Mouse (Mus musculus): ENCODE results near the gene Rbm25.
"Not testable (repeated sequence)": the region's sequence is repeated elsewhere in the genome, so short reads cannot be mapped to it uniquely, and the experiment has no call there.

Rbm25 gene

DNA sequence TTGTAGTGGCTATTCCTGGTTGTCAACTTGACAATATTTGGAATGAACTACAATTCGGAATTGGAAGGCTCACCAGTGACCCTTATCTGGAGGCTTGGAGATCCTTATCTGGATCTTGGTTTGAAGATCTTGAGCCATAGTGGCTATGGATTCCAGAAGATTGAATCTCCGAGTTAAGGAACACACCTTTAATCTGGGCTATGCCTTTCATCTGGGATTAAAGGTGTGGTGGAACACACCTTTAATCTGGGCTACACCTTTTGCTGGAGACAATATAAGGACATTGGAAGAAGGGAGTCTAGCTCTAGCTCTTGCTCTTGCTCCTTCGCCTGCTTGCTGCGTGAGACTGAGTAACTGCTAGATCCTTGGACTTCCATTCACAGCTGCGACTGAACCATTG lies at the start of gene Rbm25:
Gene Rbm25 (plus strand): TSS at position 301 of the 400 bp plus-strand sequence.
- not testable (repeated sequence) for DNase-seq

DNA sequence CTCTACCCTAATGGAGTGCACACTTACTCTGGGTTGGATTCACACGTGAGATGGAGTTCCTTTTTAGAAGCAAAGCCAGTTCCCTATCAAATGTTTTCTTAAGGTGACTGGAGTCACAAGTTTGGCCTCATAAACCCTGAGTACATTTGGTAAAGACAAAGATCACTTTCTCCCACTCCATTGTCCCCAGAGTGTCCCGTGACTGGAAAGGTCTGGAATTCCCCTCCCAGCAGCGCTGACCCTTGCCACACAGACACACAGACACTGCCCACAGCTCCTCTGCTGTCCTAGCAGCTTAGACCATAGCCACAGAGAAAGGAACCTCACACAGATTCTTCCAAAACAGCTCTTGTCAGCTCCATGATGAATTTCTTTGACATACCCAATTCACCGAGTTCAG lies 48.9 kb upstream of the Rbm25 start:
- no peak for DNase-seq

DNA sequence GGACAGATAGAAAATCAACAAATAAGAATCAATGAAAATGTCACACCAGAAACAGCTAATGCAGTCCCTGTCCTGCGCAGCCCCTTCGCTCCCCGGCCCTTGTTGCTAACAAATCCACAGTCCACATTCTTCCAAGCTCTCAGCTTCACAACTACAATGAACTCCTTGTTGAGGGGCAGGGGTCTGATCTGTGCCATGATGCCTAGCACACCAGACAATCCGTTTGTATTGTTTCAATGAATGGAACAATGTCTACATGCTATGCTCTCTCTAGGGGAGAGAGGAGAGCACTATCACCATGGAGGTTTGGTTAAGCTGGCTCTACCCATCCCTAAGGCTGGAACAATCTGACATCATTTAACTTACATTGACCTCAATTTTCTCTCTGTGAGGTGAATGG lies 48.3 kb upstream of the Rbm25 start:
- no peak for DNase-seq

DNA sequence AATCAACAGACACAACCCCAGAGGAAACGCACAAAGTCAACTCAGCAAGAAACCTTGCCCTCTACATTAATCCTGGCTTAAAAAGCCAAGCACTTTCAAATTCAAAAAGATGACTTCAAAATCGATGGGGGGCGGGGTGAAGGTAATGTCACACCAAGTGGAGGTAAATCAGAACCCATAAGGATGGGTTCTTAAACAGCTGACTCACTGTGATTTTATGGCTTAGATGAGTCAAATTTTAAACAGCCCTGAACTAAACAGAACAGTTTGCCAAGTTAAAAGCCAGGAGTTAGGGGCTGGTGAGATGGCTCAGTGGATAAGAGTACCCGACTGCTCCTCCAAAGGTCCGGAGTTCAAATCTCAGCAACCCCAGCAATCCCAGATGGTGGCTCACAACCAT lies 44.4 kb upstream of the Rbm25 start:
- no peak for DNase-seq

DNA sequence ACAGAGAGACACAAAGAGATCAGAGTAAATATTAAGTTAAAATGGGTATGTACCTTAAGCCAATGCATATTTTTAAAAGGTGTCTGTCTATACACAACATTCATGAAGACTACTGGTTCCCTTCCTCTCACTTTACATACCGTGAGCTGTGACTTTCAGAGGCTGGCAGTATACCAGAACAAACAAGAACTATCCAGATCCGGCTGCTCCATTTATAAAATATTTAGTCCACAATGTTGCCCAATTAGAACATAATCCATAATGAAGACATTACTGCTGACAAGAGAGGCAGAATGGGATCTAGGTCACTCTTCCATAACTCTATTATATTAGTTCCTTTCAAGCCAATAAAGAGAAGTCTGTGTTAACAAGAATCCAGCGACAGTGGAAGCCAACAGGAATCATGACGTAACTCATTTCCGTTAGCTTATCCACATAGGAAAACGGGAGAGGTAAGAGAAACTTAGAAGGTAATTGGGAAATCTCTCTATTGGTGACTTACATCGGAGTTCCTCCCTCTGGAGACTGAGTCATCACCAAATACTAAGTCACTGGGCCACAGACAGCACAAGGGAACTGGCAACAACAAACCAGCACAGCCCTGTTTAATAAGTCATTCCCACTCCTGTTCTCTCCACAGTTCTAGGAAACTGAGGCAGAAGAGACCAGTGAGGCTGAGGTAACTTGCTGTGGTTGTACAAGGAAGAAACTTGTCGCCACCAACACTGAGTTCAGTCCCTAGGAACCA lies 39.1 kb upstream of the Rbm25 start:
- DNase-seq, result no peak

DNA sequence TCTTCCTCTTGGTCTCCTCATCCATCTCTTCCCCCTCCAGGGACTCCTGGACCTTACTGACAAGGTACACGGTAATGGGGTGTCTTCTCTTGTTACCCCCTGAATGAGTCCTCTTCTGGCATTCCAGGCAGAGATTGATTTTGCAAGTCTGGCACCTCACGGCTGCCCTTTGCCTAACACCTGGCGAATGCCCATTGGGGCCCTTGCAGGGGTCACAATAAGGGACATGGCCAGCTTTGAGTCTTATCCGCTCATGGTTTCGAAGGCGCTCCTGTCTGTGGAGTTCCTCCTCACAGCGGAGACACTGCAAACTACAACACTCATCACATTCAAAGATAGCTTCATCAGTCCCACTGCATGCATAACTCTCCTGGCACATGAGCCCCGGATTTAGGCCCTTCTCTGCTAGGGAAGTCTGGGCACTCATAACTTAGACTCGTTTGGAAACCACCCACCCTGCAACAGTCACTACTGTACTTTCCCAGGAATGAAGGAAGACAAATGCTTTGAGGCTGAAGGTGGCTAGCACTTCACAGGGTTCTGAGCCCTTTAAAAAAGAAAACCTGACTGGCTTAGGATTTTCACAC lies 36.5 kb upstream of the Rbm25 start:
- no peak for DNase-seq

DNA sequence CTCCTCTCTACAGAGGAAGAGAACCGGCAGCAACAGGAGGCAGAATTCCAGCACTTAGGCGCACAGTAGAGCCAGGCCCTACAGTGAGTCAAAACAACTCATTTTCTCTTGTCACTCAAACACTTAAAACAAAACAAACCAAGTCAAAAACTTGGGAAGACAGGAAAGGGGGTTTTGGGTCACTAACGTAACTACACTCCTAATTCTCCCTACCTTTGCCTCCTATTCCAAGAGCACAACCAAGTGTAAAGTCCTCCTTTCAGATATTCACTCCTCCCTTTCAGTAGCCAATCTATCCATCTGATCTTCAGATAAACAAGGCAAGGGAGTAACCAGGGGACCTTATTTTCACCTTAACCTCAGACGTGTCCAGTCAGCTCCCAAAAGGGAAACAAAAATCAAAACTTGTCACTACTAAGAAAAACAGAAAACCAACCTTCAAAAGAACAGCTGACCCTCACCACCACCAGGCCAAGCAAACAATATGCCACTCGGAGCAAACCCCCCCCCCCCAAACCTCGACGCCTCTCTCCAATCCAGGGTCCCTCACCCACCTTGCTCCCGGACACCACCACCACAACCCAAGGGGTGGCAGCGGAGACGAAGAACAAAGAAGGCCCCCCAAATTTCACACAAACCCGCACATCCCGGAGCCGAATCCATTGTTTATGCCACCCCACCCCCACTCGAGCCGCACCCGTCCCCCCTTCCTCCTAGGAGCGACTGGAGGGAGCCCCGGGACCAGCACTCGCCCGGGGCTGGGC lies 34.7 kb upstream of the Rbm25 start:
- DNase-seq, result no peak

DNA sequence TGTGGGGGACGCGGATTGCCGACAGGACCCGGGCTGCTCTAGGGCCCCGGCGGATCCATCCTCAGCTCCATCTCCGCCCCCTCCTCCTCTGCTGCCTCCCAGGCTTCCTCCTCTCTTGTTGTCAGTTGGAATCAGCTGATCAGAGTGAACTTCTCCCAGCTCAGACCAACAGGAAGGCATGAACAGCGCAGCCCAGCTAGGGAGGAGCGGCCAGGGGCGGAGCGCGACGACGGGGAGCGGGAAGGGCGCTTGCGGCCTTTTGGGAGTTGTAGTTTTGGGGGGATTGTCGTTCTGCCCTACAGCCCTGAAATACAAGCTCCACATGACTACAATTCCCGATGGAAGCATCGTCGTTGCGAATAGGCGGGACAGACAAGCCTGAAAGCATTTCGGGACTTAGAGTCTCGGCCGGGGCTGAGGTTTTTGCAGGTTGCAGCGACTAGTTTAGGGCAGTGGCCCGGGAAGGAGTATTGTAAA lies 34.0 kb upstream of the Rbm25 start, which contains the start of gene Zfyve1:
Gene Zfyve1 (minus strand): TSS at position 198 of the 477 bp plus-strand sequence.
- peak; percentile 94 for DNase-seq

DNA sequence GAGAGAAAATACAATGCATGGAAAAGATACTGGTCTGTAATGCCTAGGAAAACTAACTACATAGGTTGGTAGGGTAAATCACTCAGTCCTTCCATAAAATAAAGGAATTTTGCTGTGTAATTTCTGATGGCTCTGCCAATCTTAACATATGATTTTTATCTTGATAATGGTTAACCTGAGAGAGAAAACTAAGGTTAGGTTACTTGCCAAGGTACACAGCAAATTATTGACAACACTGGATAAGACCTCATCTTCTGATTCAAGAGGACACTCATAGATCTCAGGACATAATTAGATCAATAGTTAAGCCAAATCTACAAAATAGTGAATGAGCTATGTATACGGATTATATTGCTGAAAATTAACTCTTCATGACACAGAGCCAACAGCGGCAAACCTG lies 33.2 kb upstream of the Rbm25 start:
- no peak for DNase-seq

DNA sequence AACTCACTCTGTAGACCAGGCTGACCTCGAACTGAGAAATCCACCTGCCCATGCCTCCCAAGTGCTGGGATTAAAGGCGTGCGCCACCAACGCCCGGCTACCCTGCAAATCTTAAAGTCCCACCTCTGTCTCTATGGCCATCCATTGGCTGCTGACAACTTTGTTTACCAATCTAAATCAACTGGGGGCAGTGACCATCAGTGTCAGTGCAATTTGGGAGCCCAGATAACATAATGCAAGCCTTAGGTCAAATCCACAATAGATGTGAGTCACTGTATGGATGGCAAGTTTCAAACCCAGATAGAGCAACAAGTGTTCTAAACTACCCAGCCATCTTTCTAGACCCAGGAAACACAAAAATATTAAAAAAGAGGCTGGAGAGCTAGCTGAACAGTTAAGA lies 28.8 kb upstream of the Rbm25 start:
- no peak for DNase-seq

DNA sequence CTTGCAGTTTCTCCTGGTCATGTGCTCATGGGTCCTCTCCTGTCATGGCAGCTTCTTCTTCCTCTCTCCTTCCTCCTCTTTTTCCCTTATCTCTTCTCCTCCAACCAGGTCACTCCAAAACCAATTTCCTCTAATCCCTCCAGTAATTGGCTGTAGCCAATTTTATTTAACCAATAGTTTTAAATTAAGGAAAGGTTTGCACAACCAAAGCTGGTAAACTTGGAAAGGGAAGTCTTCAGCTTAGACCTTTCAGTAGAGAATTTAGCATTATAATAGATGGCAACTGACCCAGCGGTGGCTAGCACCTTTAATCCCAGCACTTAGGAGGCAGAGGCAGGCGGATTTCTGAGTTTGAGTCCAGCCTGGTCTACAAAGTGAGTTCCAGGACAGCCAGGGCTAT lies 24.6 kb upstream of the Rbm25 start:
- DNase-seq, result not testable (repeated sequence)

DNA sequence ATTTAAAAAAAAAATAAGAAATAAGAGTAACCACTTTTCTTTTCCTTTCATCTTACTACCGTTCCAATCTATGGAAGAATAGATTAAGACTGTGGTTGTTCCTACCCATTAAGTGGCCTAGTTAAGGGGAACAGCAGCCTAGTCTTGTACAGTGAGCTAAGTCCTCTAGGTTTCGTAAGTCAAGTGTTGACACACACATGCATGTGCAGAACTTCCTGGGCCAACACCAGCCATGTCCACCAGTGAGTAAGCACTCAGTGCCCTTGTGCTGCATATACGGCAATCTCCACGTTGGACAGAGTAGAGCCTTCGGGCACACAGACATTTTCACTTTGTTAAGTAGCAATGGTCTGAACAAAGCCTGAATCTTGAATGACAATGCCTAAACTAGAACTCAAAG lies 13.8 kb upstream of the Rbm25 start:
- DNase-seq, result no peak

DNA sequence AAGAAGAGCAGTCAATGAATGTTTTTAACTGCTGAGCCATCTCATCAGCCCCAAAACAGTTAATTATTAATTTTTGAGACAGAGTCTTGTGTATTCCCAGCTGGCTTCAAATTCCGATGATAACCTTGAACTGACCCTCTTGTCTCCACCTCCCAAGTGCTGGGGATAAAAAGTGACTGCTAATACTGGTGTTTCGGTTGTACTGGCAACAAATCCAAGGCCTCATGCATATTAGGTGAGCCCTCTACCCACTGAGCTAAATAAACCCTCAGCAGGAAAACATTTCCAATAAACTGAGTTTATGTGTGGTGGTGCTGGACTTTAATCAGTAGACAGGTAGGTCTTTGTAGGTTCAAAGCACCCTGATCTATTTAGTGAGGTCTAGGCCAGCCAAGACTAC lies 12.1 kb upstream of the Rbm25 start:
- DNase-seq, result no peak

DNA sequence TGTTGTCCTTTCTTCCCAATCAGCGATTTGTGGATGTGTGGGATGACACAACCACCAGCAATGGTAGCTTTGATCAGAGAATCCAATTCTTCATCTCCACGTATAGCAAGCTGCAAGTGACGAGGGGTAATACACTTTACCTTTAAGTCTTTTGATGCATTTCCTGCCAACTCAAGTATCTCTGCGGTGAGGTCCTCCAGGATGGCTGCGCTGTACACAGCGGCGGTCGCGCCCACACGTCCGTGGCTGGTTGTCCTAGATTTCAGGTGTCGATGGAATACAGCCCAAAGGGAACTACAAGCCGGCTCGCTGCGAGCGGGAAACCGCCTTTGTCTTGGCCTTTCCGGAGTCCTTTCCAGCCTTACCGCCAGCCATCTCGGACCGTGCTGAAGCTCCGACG lies 10.3 kb upstream of the Rbm25 start:
- not testable (repeated sequence) for DNase-seq

DNA sequence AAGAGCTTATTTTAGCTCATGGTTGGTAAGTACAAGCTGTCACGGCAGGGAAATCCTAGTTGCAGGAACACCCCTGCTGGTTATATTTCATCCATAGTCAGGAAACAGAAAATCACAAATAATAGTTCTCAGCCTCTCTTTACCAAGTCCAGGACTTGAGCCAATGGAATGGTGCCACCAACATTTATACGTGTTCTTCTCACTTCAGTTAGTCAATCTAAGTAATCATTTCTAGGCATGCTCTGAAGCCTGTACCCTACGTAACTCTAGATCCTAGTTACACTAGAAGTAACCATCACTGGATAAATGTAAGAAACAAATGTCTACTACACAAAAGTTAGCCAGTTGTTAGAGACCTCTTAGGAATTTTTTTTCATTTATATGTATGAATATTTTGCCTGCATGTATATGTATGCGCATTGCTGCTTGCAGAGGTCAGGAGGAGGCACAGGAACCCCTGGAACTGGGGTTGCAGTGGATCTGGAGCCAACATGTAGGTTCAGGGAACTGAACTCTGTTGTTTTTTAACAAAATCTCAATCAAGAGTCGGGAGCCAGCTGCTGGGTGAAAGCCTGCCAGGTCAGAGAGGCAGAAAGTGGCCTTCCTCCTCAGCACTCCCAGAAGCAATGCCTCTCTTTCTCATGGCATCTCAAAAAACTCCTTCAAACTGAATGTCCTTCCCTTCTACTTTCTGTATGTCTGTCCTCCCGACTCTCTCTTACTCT lies 8.8 kb upstream of the Rbm25 start:
- DNase-seq, result no peak

DNA sequence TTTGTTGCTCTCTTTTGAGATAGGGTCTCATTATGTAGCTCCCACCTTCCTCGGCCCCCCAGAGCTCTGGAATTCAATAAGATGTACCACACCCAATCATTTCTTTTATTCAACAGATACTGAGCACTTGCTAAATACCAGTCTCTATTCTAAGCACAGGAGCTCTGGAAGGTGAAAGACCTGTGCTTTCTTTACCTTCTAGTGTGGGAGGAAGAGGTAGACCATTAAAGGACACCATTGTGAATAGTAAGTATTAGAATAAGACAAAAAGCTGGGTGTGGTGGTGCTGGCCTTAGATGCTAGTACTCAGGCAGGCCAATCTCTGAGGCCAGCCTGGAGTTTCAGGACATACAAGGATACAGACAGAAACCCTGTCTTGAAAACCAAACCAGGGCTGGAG lies 6.7 kb upstream of the Rbm25 start:
- DNase-seq, result no peak

DNA sequence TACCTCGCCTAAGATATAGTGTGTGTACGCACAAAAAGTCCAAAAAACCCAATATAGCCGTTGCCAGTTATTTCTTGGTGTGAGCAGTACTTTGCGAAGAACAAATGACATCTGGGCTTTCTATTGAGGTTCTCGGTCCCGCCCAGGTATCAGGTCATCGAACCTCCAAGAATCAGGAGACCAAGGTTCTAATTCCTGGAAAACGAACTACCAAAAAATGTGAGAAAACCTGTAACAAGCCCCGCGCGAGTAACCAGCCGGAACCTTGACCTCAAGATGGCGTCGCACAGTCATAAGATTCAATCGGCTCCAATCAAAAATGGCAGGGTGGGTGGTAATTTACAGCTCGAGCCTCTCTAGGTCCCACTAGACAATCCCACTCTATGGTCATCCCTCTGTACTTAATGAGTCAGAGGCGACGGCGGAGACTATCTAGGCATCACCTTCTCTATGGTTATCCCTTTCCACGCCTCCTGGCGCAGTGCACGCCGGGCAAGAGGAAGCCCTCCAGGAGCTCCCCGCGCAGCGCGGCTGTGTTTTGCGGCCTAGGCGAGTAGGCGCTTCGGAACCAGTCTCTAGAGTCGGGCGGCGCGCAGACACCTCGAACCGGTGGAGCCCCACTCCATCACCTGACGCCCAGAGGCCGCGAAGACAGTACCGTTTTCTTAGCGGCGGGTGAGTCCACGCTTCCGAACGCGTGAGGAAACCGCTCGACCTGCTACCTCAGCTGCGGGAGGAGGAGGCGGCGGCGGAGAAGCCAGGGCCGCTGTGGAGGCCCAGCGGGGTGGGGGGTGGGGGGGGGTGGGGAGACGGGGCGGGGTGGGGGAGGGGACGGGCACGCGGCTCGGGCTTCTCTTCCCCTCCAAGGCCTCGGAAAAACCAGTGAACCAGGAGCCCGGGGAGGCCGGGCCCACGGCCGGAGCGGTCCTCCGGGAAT lies 975 bp downstream of the Rbm25 start:
- DNase-seq, result peak; percentile 96

DNA sequence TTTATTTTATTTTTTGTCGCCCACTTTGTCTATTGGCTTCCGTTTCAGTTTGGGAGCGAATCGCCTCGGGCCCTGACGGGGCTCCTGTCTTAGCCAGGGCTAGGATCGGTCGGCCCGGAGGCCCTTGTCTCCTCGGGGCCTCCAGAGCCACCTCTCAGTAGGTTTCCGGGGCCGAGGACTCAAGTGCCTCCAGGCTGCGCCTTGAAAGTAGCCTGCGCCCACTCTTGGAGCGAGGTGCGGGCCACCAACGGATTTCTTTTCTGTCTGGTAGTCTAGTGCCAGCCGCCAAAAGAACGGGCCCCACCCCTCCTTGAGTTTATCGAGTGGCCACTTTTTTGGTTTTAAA lies 1.6 kb downstream of the Rbm25 start:
- DNase-seq, result peak; percentile 62

DNA sequence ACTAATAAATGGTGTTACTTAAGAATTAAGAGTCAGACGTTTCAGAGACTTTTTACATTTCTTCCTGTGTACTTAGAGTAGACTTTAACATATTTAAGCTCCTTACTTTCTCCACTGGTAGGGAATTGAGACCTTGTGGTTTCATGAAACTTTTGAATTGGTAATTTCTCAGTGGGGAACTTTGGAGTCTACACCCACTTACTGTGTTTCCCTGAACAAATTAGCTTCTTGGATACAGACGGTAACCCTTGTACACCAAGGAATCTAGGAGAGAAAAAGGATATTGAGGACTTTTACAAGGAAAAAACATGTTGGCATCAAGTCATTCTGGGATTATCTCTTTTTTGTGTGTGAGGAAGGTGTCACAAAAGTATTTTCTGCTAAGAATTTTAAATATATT lies 2.8 kb downstream of the Rbm25 start:
- DNase-seq, result no peak

DNA sequence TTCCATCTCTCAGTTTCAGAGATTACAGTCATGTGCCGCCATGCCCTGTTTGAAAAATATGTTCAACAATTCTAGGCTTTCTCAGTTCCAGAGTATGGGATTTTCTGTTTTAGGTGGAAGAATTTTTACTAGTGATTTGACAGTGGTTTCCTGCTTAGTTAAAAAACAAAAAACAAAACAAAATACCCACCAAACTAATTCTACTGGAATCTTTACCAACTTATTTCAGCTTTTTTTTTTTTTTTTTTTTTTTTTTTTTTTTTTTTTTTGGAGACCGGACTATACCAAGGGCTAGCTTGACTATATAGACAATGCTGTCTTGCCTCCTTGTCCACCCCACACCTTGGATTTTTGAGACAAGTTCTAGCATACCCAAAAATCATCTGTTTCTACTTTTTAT lies 10.2 kb downstream of the Rbm25 start:
- DNase-seq, result no peak

DNA sequence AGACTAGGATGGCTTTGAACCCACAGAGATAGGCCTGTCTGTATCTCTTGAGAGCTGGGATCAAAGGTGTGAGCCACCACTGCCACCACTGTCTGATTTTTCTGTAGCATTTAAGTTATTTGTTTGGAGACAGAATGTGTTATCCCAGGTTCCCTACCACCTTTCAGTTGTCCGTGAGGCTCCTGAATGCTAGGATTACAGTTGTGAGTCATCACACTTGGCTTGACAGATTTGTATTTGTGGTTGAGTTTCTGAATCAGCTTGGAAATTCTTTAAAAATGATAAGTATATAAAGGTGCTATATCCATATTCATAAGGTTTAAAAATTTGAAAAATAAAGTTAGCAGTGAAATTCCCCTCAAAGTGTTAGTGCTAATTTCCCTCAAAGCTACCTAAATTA lies 12.1 kb downstream of the Rbm25 start:
- DNase-seq, result no peak

DNA sequence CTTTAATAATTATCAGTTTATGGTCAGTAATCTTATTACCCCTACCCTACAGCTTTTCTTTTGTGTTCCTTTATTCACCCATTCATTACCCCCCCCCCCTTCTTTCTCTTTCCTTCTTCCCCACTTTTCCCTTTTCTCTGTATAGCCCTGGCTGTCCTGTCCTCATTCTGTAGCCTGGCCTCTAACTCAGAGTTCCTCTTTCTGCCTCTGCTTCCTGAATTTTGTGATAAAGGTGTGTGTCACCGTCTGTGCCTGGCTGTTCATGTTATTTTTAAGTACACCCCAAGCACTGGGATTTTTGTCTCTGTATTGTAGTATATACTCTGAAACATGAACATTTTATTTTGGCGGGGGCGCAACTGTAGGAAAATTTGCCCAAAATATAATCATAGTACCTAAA lies 19.3 kb downstream of the Rbm25 start:
- DNase-seq, result no peak
